Mouse (Mus musculus) telencephalon, adult 2 months (tissue): Measurements from ENCODE around the gene Gsg1l2.
A peak's percentile ranks its signal among the peaks of the same experiment; 100 is the strongest.

Experiments
- DNase-seq: peaks from one replicate; pipeline ENCODE4 v3.0.0-alpha.2; 2011; ENCODE audit warnings: low read depth, low spot score

Gsg1l2 gene

GRCm38 (mm10) chr11:67819604-67820003 is 45.2 kb downstream of the Gsg1l2 start:
- peak; percentile 53 for DNase-seq

- DNase-seq: no peak
Measured at GRCm38 (mm10) chr11:67820221-67820620, 45.8 kb downstream of the Gsg1l2 start.

GRCm38 (mm10) chr11:67821560-67821959 is 47.2 kb downstream of the Gsg1l2 start:
- DNase-seq: peak; percentile 78

GRCm38 (mm10) chr11:67828360-67829059 is 54.1 kb downstream of the Gsg1l2 start:
- no peak for DNase-seq

- DNase-seq: no peak
Measured at GRCm38 (mm10) chr11:67829530-67829929, 55.1 kb downstream of the Gsg1l2 start.

- no peak for DNase-seq
Measured at GRCm38 (mm10) chr11:67831820-67832219, 57.4 kb downstream of the Gsg1l2 start.

- no peak for DNase-seq
Measured at GRCm38 (mm10) chr11:67835408-67836078, 61.1 kb downstream of the Gsg1l2 start.
